Comparison of ENCODE assay signal across 8 mouse cellular contexts in genomic region chr4:120730574-120730973, GRCm38 (mm10). TPM values are rescaled to one million over a fixed set of nuclear protein-coding genes. Genes with fewer than 3 reads are reported as not detected.
DNase-seq lines count a peak whose midpoint lies in the region; ATAC-seq lines count a peak whose summit lies in the region.

No protein-coding gene starts in this region.

- peaks cover 23 to 26% of the 10 kb centered on the region in 2 experiments for H3K4me1 ChIP-seq in heart, embryonic 14.5 days (ENCODE audit: control insufficient read depth in 2 of 2, insufficient read depth in 2 of 2, low read length in 2 of 2)
- H3K4me1 ChIP-seq in brown adipose tissue, adult 24 weeks (ENCODE audit: control insufficient read depth, insufficient read depth, insufficient read length, low read length) = peaks cover 15% of the 10 kb centered on the region
- H3K4me1 ChIP-seq in hindbrain, embryonic 14.5 days (replicated peaks; ENCODE audit: control insufficient read depth, insufficient read depth, low read length) = peaks cover 6% of the 10 kb centered on the region
- H3K4me1 ChIP-seq in midbrain, embryonic 11.5 days (ENCODE audit: control insufficient read depth, insufficient read depth, low read length) = peaks cover 14% of the 10 kb centered on the region

- no peak for DNase-seq in heart, postnatal 25 days (ENCODE audit: low spot score)
- no peak for DNase-seq in hindbrain, embryonic 14.5 days (ENCODE audit: low spot score)
- DNase-seq in midbrain, embryonic 11.5 days (ENCODE audit: low spot score, missing footprints) = no peak
- no peak for DNase-seq in right cerebral cortex, adult 2 months (ENCODE audit: low spot score in 2 of 2)
- no peak for DNase-seq in gastrocnemius, postnatal 10 days
- no peak for DNase-seq in gastrocnemius, postnatal 25 days

- no peak for ATAC-seq in heart, embryonic 14.5 days (ENCODE audit: insufficient number of reproducible peaks, insufficient read depth, low FRiP score, low read depth)
- ATAC-seq in hindbrain, embryonic 14.5 days (ENCODE audit: low FRiP score) = no peak
- peak; percentile 30 for ATAC-seq in midbrain, embryonic 11.5 days (ENCODE audit: low FRiP score)

- 27% methylated on average over 6 of the region's 6 CpGs for WGBS in heart, embryonic 14.5 days
- 25% methylated on average over 6 of the region's 6 CpGs for WGBS in hindbrain, embryonic 14.5 days
- 28% methylated on average over 6 of the region's 6 CpGs for WGBS in midbrain, embryonic 11.5 days

- intact Hi-C loops in heart, postnatal 25 days (cut with DNase I) = no loop called here

- H3K4me2 ChIP-seq in heart, embryonic 14.5 days (ENCODE audit: low read length) = peak overlapping the region; percentile 93
- peak overlapping the region; percentile 95 for H3K4me2 ChIP-seq in hindbrain, embryonic 14.5 days (replicated peaks)
- peak overlapping the region; percentile 87 for H3K4me2 ChIP-seq in midbrain, embryonic 11.5 days

- peaks cover 21% of the 10 kb centered on the region for H3K27me3 ChIP-seq in heart, embryonic 14.5 days (ENCODE audit: control insufficient read depth, insufficient read depth, low read length)
- peaks cover 13% of the 10 kb centered on the region for H3K27me3 ChIP-seq in hindbrain, embryonic 14.5 days (ENCODE audit: control insufficient read depth, insufficient read depth, low read length)
- peaks cover 12% of the 10 kb centered on the region; the same call in 1 of the 2 replicates for H3K27me3 ChIP-seq in midbrain, embryonic 11.5 days (ENCODE audit: control insufficient read depth, insufficient read depth, low read length)

- H3K36me3 ChIP-seq in heart, embryonic 14.5 days (ENCODE audit: control insufficient read depth, insufficient read depth, low read length) = no peaks in the 10 kb centered on the region
- no peaks in the 10 kb centered on the region for H3K36me3 ChIP-seq in hindbrain, embryonic 14.5 days (replicated peaks; ENCODE audit: control insufficient read depth, insufficient read depth)
- H3K36me3 ChIP-seq in midbrain, embryonic 11.5 days (ENCODE audit: control insufficient read depth, insufficient read depth, low read length) = no peaks in the 10 kb centered on the region

- H3K27ac ChIP-seq in heart, embryonic 14.5 days (replicated peaks in 1 of 2; ENCODE audit: control insufficient read depth in 1 of 2, insufficient read depth in 1 of 2, low read depth in 2 of 2, low read length in 2 of 2) = no peak overlapping the region
- no peak overlapping the region for H3K27ac ChIP-seq in brown adipose tissue, adult 24 weeks (replicated peaks; ENCODE audit: low read depth, low read length)
- no peak overlapping the region for H3K27ac ChIP-seq in hindbrain, embryonic 14.5 days
- H3K27ac ChIP-seq in midbrain, embryonic 11.5 days (ENCODE audit: low read depth, low read length) = no peak overlapping the region

- H3K4me3 ChIP-seq in heart, embryonic 14.5 days (ENCODE audit: control insufficient read depth in 1 of 2, insufficient read depth in 1 of 2, low read depth in 1 of 2, low read length in 2 of 2) = peak overlapping the region; percentile 51 to 55
- H3K4me3 ChIP-seq in brown adipose tissue, adult 24 weeks (ENCODE audit: insufficient read depth, low read depth, low read length) = peak overlapping the region; percentile 66; the same call in 1 of the 2 replicates
- H3K4me3 ChIP-seq in hindbrain, embryonic 14.5 days (replicated peaks; ENCODE audit: low read length) = peak overlapping the region; percentile 42
- H3K4me3 ChIP-seq in midbrain, embryonic 11.5 days (ENCODE audit: low read depth, low read length) = peak overlapping the region; percentile 48

- H3K9me3 ChIP-seq in heart, embryonic 14.5 days (ENCODE audit: control insufficient read depth, low read length) = no peaks in the 10 kb centered on the region
- H3K9me3 ChIP-seq in hindbrain, embryonic 14.5 days (ENCODE audit: control insufficient read depth, low read length) = no peaks in the 10 kb centered on the region
- no peaks in the 10 kb centered on the region for H3K9me3 ChIP-seq in midbrain, embryonic 11.5 days (ENCODE audit: control insufficient read depth, low read length)

- H3K9ac ChIP-seq in heart, embryonic 14.5 days (ENCODE audit: low read length) = peak overlapping the region; percentile 70; the same call in 1 of the 2 replicates
- H3K9ac ChIP-seq in hindbrain, embryonic 14.5 days = peak overlapping the region; percentile 69
- H3K9ac ChIP-seq in midbrain, embryonic 11.5 days (ENCODE audit: low read length) = peak overlapping the region; percentile 57; the same call in 1 of the 2 replicates

RNA-seq across cellular contexts. Expression of gene Kcnq4, which starts 17.8 kb away (rescaled TPM):
- polyA plus RNA-seq in heart, embryonic 14.5 days (2014; fragmentation: Nextera tagmentation; extraction: Ambion mirVana) = 0.24 and 0.54 TPM in 2 replicates
- total RNA-seq in heart, postnatal 25 days (2021) = 1 to 10 TPM; 1.8 to 2.2 TPM
- polyA plus RNA-seq in brown adipose tissue, adult 24 weeks (2012; ENCODE audit: insufficient read depth, insufficient read length, missing spikeins) = 0.59 and 0.88 TPM in 2 replicates
- 6.2 and 6.4 TPM in 2 replicates for polyA plus RNA-seq in hindbrain, embryonic 14.5 days (2014; fragmentation: Nextera tagmentation; extraction: Ambion mirVana)
- polyA plus RNA-seq in midbrain, embryonic 11.5 days (2014; fragmentation: Nextera tagmentation; extraction: Ambion mirVana) = 1.9 and 2.3 TPM in 2 replicates
- total RNA-seq in gastrocnemius, postnatal 10 days (2021) = 10 to 100 TPM; 20.2 to 22.3 TPM
- total RNA-seq in gastrocnemius, postnatal 25 days (2021) = 10 to 100 TPM; 15.9 to 18.0 TPM
